Mouse (Mus musculus) kidney, adult 2 months (tissue): ENCODE results near the gene Gm17581.

Source experiments
- CTCF ChIP-seq: fragments of 200-500 bp; conservative IDR thresholded peaks from 2 replicates; pipeline ENCODE4 v1.5.1; 2011; ENCODE audit warnings: low read depth, mild to moderate bottlenecking, control low read depth, low read length, moderate library complexity, mixed read lengths; ENCODE audit not compliant: insufficient read depth, insufficient read length
- POLR2A ChIP-seq: fragments of 200-500 bp; IDR thresholded peaks from one replicate; pipeline ENCODE4 v1.6.1; 2011; ENCODE audit warnings: low read depth, low read length, control low read depth

DNA sequence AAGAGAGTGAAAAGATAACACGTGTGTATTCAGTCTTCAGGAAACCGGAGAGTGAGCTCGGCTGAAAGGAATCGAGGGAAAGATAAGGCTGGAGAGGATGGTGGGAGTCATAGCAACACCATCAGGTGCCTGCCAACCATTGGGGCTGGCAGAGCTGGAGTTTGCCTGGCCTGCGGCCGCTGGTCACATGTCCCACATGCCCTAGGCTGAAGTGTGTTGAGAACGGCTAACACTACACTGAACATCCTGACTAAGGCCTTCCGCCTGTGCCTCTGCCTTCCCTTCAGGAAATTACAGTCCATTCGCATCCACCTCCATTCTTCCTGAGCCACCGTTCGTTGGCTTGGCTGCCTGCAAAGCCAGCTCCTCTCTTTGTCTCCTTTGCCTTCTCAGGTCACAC is 6.5 kb upstream of the Gm17581 start:
- TF ChIP-seq CTCF: no peak
- TF ChIP-seq POLR2A: no peak
